13 mouse cellular contexts compared by ENCODE assay signal in genomic region chr13:97051158-97051557, GRCm38 (mm10). TPM values are rescaled to one million over a fixed set of nuclear protein-coding genes. Genes with fewer than 3 reads are reported as not detected.
A peak's percentile ranks its signal among the peaks of the same experiment; 100 is the strongest.
DNase-seq lines count a peak whose midpoint lies in the region; ATAC-seq and TF ChIP-seq lines count a peak whose summit lies in the region.
"Had no signal": no experiment of that assay in that cellular context is flagged by ENCODE, and none has a peak within 500 bp of the region (broad histone marks: within the 10 kb centered on the region; RNA-seq: fewer than 3 reads in every experiment).

No protein-coding gene starts in this region.

- no peak for ATAC-seq in megakaryocyte-erythroid progenitor cell, adult 5-6 weeks (replicated peaks; ENCODE audit: low FRiP score, low TSS enrichment, poor library complexity, severe bottlenecking)

- no peak overlapping the region for H3K27ac ChIP-seq in kidney, adult 2 months (ENCODE audit: insufficient read depth, low read depth, low read length)
- H3K27ac ChIP-seq in midbrain, embryonic 10.5 days (replicated peaks), result no peak overlapping the region
- H3K27ac ChIP-seq: heart, embryonic 15.5 days had no signal

- H3K36me3 ChIP-seq in kidney, adult 2 months (ENCODE audit: control insufficient read depth, insufficient read depth, low read length), result no peaks in the 10 kb centered on the region
- H3K36me3 ChIP-seq in midbrain, embryonic 10.5 days, result no peaks in the 10 kb centered on the region
- H3K36me3 ChIP-seq: G1E; heart, embryonic 15.5 days had no signal

- H3K9me3 ChIP-seq in midbrain, embryonic 10.5 days (replicated peaks), result no peaks in the 10 kb centered on the region
- H3K9me3 ChIP-seq: heart, embryonic 15.5 days had no signal

- no peaks in the 10 kb centered on the region for H3K27me3 ChIP-seq in kidney, adult 2 months (replicated peaks; ENCODE audit: control insufficient read depth, insufficient read depth, low read length)
- H3K27me3 ChIP-seq in midbrain, embryonic 10.5 days (ENCODE audit: low read depth, poor library complexity, severe bottlenecking), result no peaks in the 10 kb centered on the region
- H3K27me3 ChIP-seq: heart, embryonic 15.5 days had no signal

- 55% methylated on average over 6 of the region's 6 CpGs for WGBS in kidney, adult 2 months
- WGBS in midbrain, embryonic 10.5 days, result 83% methylated on average over 6 of the region's 6 CpGs

- peak; percentile 86 for DNase-seq in kidney, adult 2 months
- no peak for DNase-seq in kidney, postnatal 4 days
- DNase-seq in NIH3T3 (ENCODE audit: low read depth) (peak; percentile 52), MN1 (ENCODE audit: low spot score) (no peak)
- DNase-seq in adrenal gland, postnatal 14 days, result peak; percentile 70
- peak; percentile 49 to 80 for DNase-seq in cerebellum, postnatal 4 days (ENCODE audit: low spot score in 2 of 2)
- no peak for DNase-seq in midbrain, embryonic 10.5 days (ENCODE audit: low spot score)
- DNase-seq: lung, adult 18-20 months; spleen, adult 18-20 months had no signal

- H3K4me1 ChIP-seq in kidney, adult 2 months (ENCODE audit: control insufficient read depth, insufficient read depth, low read length), result no peaks in the 10 kb centered on the region
- H3K4me1 ChIP-seq in midbrain, embryonic 10.5 days, result no peaks in the 10 kb centered on the region

- TF ChIP-seq CTCF in kidney, adult 2 months (conservative IDR thresholded peaks at IDR 0.05; ENCODE audit: insufficient read depth, insufficient read length, low read depth, low read length), result no peak

- TF ChIP-seq POLR2A in kidney, adult 2 months (IDR thresholded peaks at IDR 0.05; ENCODE audit: low read depth, low read length), result no peak

- no peak overlapping the region for H3K4me3 ChIP-seq in kidney, adult 2 months (ENCODE audit: insufficient read depth, low read depth, low read length)
- no peak overlapping the region for H3K4me3 ChIP-seq in midbrain, embryonic 10.5 days
- H3K4me3 ChIP-seq: heart, embryonic 15.5 days; myocyte had no signal

RNA-seq across cellular contexts. Expression of gene Fam169a, which starts 15.9 kb away (rescaled TPM):
- 0.06 and 0.23 TPM in 2 replicates for polyA plus RNA-seq in kidney, adult 2 months (2012; rRNA removed)
- 4.5 and 5.7 TPM in 2 replicates for total RNA-seq in adrenal gland, postnatal 14 days (2021)
- 0.44 TPM in 1 of 2 replicates, not detected in the other for total RNA-seq in megakaryocyte-erythroid progenitor cell, adult 5-6 weeks (2014; fragmentation: Nextera tagmentation)
- 0.65 and 1.3 TPM in 2 replicates for total RNA-seq in megakaryocyte-erythroid progenitor cell, adult 5-6 weeks (2017)
- 9.5 and 10.6 TPM in 2 replicates for polyA plus RNA-seq in midbrain, embryonic 10.5 days (2016; fragmentation: Nextera tagmentation; extraction: Ambion mirVana)
- polyA plus RNA-seq: G1E had no signal

RNA-seq across cellular contexts. Expression of gene 1700029F12Rik, which starts 17.0 kb away (rescaled TPM):
- polyA plus RNA-seq in kidney, adult 2 months (2012; rRNA removed), result 0.22 and 0.49 TPM in 2 replicates
- not detected in 2 replicates for total RNA-seq in adrenal gland, postnatal 14 days (2021)
- not detected in 2 replicates for total RNA-seq in megakaryocyte-erythroid progenitor cell, adult 5-6 weeks (2014; fragmentation: Nextera tagmentation)
- total RNA-seq in megakaryocyte-erythroid progenitor cell, adult 5-6 weeks (2017), result not detected in 2 replicates
- polyA plus RNA-seq in midbrain, embryonic 10.5 days (2016; fragmentation: Nextera tagmentation; extraction: Ambion mirVana), result not detected in 2 replicates
- total RNA-seq: G1E had no signal
- polyA plus RNA-seq: G1E; heart, embryonic 15.5 days; myocyte had no signal

RNA-seq across cellular contexts. Expression of gene Gm6169, which starts 47.9 kb away (rescaled TPM):
- 0.92 and 1.8 TPM in 2 replicates for polyA plus RNA-seq in kidney, adult 2 months (2012; rRNA removed)
- 0.33 TPM in 1 of 2 replicates, not detected in the other for total RNA-seq in adrenal gland, postnatal 14 days (2021)
- 0.46 and 2.0 TPM in 2 replicates for total RNA-seq in megakaryocyte-erythroid progenitor cell, adult 5-6 weeks (2014; fragmentation: Nextera tagmentation)
- total RNA-seq in megakaryocyte-erythroid progenitor cell, adult 5-6 weeks (2017), result 0.33 and 2.1 TPM in 2 replicates
- 1.3 and 1.8 TPM in 2 replicates for polyA plus RNA-seq in midbrain, embryonic 10.5 days (2016; fragmentation: Nextera tagmentation; extraction: Ambion mirVana)

Comparison
In these comparisons a context has a peak if more than half of its experiments do, and no peak if none do; other contexts are left out.
1. DNase-seq: peak in kidney, adult 2 months (single experiment), NIH3T3 (single experiment), adrenal gland, postnatal 14 days (single experiment) and cerebellum, postnatal 4 days (2 of 2); none in kidney, postnatal 4 days (0 of 2), midbrain, embryonic 10.5 days (single experiment) and MN1 (single experiment).